Mouse (Mus musculus) liver, embryonic 14.5 days (tissue): ENCODE measurements at regions not wholly inside any gene's neighbourhood (a gene's known extent, or its start where the extent isn't known, plus 50 kb on each side); places are given as distances from the start of the nearest gene placed in this dataset.

Source experiments
- ATAC-seq: fragments of 200-750 bp; cut with Nextera tagmentation; 2 replicates; pipeline ENCODE4 v1.8.0; 2017; ENCODE audit warnings: moderate number of reproducible peaks, mild to moderate bottlenecking, moderate library complexity; ENCODE audit not compliant: insufficient read depth
- DNase-seq, 3 experiments: peaks; one replicate each; pipeline ENCODE4 v3.0.0-alpha.2; 2012 to 2013; ENCODE audit warnings: low read depth in 3 of 3, low spot score in 3 of 3
- H3K27ac ChIP-seq: fragments of 300-500 bp; sonication (generic); 2 replicates; pipeline ENCODE4 v1.5.1; 2014; ENCODE audit warnings: moderate library complexity, mild to moderate bottlenecking, control low read depth, inconsistent platforms
- H3K27me3 ChIP-seq: fragments of 300-500 bp; sonication (generic); 2 replicates; pipeline ENCODE4 v1.6.1; 2014; ENCODE audit warnings: mild to moderate bottlenecking, low read length, moderate library complexity; ENCODE audit not compliant: control insufficient read depth, insufficient read depth
- H3K36me3 ChIP-seq: fragments of 300-500 bp; sonication (generic); replicated peaks from 2 replicates; pipeline ENCODE4 v1.6.1; 2014; ENCODE audit warnings: low read depth; ENCODE audit not compliant: control insufficient read depth, insufficient read depth
- H3K4me1 ChIP-seq, 2 experiments: fragments of 200-500 bp in 1 of 2; fragments of 300-500 bp in 1 of 2; sonication (generic) in 1 of 2; replicated peaks; 2 replicates each; pipeline ENCODE4 v1.6.1; 2012 to 2014; ENCODE audit warnings: antibody characterized with exemption in 1 of 2, inconsistent platforms in 1 of 2, low read length in 1 of 2; ENCODE audit not compliant: control insufficient read depth in 2 of 2, insufficient read depth in 2 of 2
- H3K4me2 ChIP-seq: fragments of 300-500 bp; sonication (generic); 2 replicates; pipeline ENCODE4 v1.6.1; 2014; ENCODE audit warnings: low read depth, mild to moderate bottlenecking, control low read depth, moderate library complexity
- H3K4me3 ChIP-seq, 2 experiments: fragments of 200-500 bp in 1 of 2; fragments of 300-500 bp in 1 of 2; sonication (generic) in 1 of 2; 2 replicates each; pipeline ENCODE4 v1.5.1; 2012 to 2014; ENCODE audit warnings: low read depth in 2 of 2, low read length in 2 of 2, mild to moderate bottlenecking in 2 of 2, control low read depth in 1 of 2, inconsistent platforms in 1 of 2, moderate library complexity in 1 of 2; ENCODE audit not compliant: insufficient read depth in 1 of 2
- H3K9ac ChIP-seq: fragments of 300-500 bp; sonication (generic); replicated peaks from 2 replicates; pipeline ENCODE4 v1.6.1; 2014; ENCODE audit warnings: mild to moderate bottlenecking, control low read depth, moderate library complexity
- H3K9me3 ChIP-seq: fragments of 300-500 bp; sonication (generic); 2 replicates; pipeline ENCODE4 v1.6.1; 2016; ENCODE audit warnings: low read length, mixed read lengths; ENCODE audit not compliant: control insufficient read depth
- CTCF ChIP-seq: IDR thresholded peaks from 2 replicates; pipeline ENCODE4 v1.5.1; 2016; ENCODE audit warnings: antibody characterized with exemption, low read depth, control low read depth
- EP300 ChIP-seq: IDR thresholded peaks from 2 replicates; pipeline ENCODE4 v1.6.1; 2016; ENCODE audit warnings: antibody characterized with exemption, low read depth
- WGBS: fragments of 180-500 bp; shearing (Covaris S2); extraction: QIAGEN DNeasy Blood & Tissue Kit; methylation state at CpG from one replicate; pipeline ENCODE4 v1.1.7; 2014; ENCODE audit not compliant: insufficient replicate concordance; 5-methylcytosine and 5-hydroxymethylcytosine counted together

DNA sequence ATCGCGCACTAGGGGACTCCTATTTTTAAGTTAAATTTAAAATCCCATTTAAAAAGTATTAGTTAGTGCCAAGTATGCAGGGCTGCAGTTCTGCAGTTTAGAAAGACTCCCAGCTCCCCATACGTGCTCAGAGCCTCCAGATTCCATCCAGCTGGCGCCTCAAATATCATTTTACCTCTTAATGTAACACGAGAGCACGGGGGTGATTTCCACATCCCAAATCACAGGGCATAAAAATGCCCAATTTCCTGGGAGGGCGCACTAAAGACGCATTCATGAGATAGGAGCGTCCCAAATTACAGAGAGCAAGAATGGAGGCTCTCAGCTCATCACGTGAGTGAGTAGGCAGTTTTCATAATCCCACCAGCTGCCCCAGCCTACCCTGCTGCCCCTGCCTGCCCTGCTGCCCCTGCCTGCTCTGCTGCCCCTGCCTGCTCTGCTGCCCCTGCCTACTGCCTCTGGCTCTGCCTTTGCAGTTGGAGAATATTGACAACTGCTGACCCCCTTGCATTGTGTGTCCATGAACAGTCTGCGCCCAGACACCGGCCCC, 414.1 kb downstream of the Ajap1 start:
- H3K36me3 ChIP-seq, result no peaks in the 10 kb centered on the region
- H3K27me3 ChIP-seq, result no peaks in the 10 kb centered on the region
- H3K4me2 ChIP-seq, result no peak overlapping the region
- H3K4me3 ChIP-seq, result no peak overlapping the region
- H3K4me1 ChIP-seq, result no peaks in the 10 kb centered on the region
- no peak overlapping the region for H3K27ac ChIP-seq
- H3K9ac ChIP-seq, result no peak overlapping the region
- 60% methylated on average over 12 of the region's 12 CpGs for WGBS
- DNase-seq (no peak), ATAC-seq (no peak)
- TF ChIP-seq EP300, result no peak
- no peak for TF ChIP-seq CTCF
- H3K9me3 ChIP-seq, result no peaks in the 10 kb centered on the region

DNA sequence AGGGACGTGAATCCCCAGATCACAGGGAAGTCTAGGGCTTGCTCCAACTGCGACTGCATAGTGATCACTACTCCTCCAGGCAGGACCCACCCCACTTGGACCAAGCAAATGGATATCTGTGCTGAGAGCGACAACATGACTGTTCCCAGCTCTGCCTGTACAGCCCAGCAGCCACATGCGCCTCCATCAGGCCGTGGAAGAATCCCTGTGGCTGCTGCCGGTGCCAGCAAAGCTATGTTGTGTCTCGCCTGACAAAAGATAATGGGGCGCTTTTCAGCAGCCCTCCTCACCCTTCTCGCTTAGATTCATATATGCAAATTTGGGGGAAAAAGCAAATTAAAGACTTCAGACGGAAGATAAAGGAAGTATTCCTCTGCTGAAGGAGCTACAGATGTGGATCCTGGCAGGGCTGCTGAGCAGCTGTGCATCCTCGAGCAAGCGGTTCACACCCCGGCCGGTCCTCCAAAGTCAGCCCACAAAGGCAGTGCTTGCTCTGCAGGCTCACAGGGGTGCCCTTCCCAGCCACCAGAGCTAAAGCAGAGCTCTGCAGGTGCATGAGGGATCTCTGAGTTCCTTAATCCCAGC, 418.5 kb downstream of the Ajap1 start:
- no peak overlapping the region for H3K4me3 ChIP-seq
- TF ChIP-seq CTCF (no peak), EP300 (no peak)
- ATAC-seq (no peak), DNase-seq (no peak)
- no peak overlapping the region for H3K9ac ChIP-seq
- H3K27ac ChIP-seq, result no peak overlapping the region
- H3K9me3 ChIP-seq, result no peaks in the 10 kb centered on the region; the same call in none of the 2 replicates
- H3K36me3 ChIP-seq, result no peaks in the 10 kb centered on the region
- H3K4me2 ChIP-seq, result no peak overlapping the region
- no peaks in the 10 kb centered on the region for H3K4me1 ChIP-seq
- H3K27me3 ChIP-seq, result no peaks in the 10 kb centered on the region
- WGBS, result 65% methylated on average over 14 of the region's 14 CpGs

DNA sequence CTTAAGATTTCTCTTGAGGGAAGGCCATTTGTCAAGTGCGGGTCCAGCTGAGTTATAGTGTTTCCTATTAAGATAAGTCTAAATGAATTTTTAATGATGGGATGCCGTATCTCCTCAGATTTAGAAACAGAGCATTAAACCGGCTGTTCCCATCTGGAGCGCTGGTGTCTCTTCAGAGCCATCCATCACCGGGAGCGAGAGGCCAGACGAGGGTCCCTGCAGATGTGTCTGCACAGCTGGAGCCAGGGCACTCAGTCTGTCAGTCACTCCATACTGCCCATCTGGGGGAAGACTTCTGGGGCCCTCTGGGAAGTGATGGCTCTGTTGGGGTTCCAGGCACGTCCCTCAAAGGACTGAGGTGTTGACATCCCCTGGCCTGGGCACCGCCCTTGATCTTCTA, 419.2 kb downstream of the Ajap1 start:
- H3K9me3 ChIP-seq, result no peaks in the 10 kb centered on the region; the same call in none of the 2 replicates

DNA sequence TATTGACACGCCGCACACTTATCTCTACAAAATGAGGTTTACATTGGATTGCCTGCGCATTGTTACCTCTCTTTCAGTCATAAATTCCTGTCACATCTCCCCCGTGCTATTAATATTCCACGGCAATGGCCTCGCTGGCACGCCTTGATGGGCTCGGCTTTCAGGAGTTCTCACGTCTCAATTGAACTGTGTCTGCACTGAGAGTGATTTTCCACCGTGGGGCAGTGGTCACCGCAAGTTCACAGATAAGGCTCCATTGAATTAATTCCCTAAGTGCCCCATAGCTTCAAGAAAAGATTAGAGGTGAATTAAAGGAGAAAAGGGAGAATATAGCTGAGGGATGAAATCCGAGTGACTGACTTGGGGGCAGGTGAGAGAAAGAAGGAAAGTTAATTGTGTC, 424.5 kb downstream of the Ajap1 start:
- Histone ChIP-seq H3K36me3 (no peaks in the 10 kb centered on the region), H3K9me3 (no peaks in the 10 kb centered on the region; the same call in none of the 2 replicates), H3K4me1 (no peaks in the 10 kb centered on the region), H3K4me3 (no peak overlapping the region), H3K27ac (no peak overlapping the region), H3K9ac (no peak overlapping the region), H3K27me3 (no peaks in the 10 kb centered on the region), H3K4me2 (no peak overlapping the region)
- no peak for TF ChIP-seq EP300
- TF ChIP-seq CTCF, result no peak
- WGBS, result 69% methylated on average over 12 of the region's 12 CpGs
- DNase-seq, result no peak
- no peak for ATAC-seq

More for the DNA sequence above, 419.2 kb downstream of the Ajap1 start:
- Histone ChIP-seq H3K4me1 (no peaks in the 10 kb centered on the region), H3K9ac (no peak overlapping the region), H3K36me3 (no peaks in the 10 kb centered on the region), H3K4me3 (no peak overlapping the region), H3K4me2 (no peak overlapping the region), H3K27ac (no peak overlapping the region), H3K27me3 (no peaks in the 10 kb centered on the region)
- TF ChIP-seq CTCF (no peak), EP300 (no peak)
- ATAC-seq (no peak), DNase-seq (no peak)
- WGBS, result 57% methylated on average over 9 of the region's 9 CpGs

DNA sequence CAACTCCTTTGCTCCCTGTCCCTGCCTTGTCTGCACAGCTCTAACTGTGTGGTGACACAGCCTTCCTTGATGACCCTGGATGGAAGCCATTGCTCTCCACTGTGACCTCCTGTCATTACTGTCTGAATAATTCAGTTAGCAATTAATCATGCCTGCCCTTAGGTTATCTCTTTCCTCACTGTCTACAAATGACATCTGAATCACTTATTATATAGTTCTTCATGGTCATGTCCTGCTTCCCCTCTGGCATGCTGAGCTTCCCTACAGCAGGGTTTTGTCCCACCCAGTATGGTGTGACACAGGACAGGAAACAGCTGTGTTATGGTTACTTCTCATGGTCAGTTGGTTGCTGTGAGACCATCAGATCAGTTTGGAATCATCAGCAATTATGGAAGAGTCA, 458.9 kb downstream of the Ajap1 start:
- Histone ChIP-seq H3K36me3 (no peaks in the 10 kb centered on the region), H3K4me3 (no peak overlapping the region), H3K27ac (no peak overlapping the region), H3K4me1 (no peaks in the 10 kb centered on the region), H3K9me3 (no peaks in the 10 kb centered on the region), H3K27me3 (no peaks in the 10 kb centered on the region), H3K9ac (no peak overlapping the region), H3K4me2 (no peak overlapping the region)
- ATAC-seq, result no peak
- TF ChIP-seq CTCF (no peak), EP300 (no peak)
- DNase-seq, result no peak
